Mouse (Mus musculus): ENCODE data around the gene Rps9. TPM values are rescaled to one million over a fixed set of nuclear protein-coding genes. Genes with fewer than 3 reads are reported as not detected.

Gene Rps9
- total and polyA plus RNA-seq, 3 experiments: 2,959 to 5,555 (median 4,060) TPM

DNA sequence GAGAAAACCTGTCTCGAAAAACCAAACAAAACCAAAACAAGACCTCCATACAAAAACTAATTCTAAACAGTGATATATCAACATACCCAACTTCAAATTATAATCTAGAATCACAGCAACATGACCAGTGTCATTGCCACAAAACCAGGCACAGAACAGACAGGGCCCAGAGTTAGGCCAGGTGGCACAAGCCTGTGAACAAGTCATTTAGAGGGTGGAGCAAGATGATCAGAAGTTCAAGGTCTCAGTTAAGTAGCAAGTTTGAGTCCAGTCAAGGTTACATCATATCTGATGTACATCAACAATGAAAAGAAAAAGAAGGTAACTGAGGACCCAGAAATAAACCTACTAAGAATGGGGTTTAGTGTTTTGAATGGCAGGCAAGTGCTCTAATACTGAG, 5.2 kb downstream of the Rps9 start:
- H3K4me1 ChIP-seq (ENCODE audit: control insufficient read depth in 1 of 2, insufficient read depth in 2 of 2): peaks cover 11 to 51% of the 10 kb centered on the region in 2 experiments
- in situ Hi-C loops (cut with MboI; ENCODE audit: low pct_ligation_motif_present, low pct_unique_long_range_greater_than_20kb, low sequenced_read_pairs): no loop called here
- H3K4me2 ChIP-seq (ENCODE audit: insufficient read depth, low read depth, poor library complexity, severe bottlenecking): no peak overlapping the region
- H3K9ac ChIP-seq (ENCODE audit: insufficient read depth, low read depth): no peak overlapping the region
- DNase-seq (ENCODE audit: extremely low read depth): peak; percentile 72
- dilution Hi-C loops (cut with MboI; ENCODE audit: extremely low pct_ligation_motif_present, extremely low pct_unique_long_range_greater_than_20kb, low sequenced_read_pairs): no loop called here
- TF ChIP-seq E2F4 (IDR thresholded peaks at IDR 0.05; ENCODE audit: insufficient replicate concordance, low read depth, low read length): 0 out of 2 replicates have a peak, but pooled peaks have one; percentile 28
- peak; percentile 61 for TF ChIP-seq POLR2A (IDR thresholded peaks at IDR 0.05; ENCODE audit: low read depth, low read length)
- no peak for TF ChIP-seq JUND (conservative IDR thresholded peaks at IDR 0.05; ENCODE audit: low read depth, low read length)
- TF ChIP-seq MAFK (IDR thresholded peaks at IDR 0.05; ENCODE audit: insufficient replicate concordance, low read length): no peak
- no peak; the same call in 1 of the 2 replicates for TF ChIP-seq USF2 (conservative IDR thresholded peaks at IDR 0.05; ENCODE audit: low read depth, low read length)
- no peak for TF ChIP-seq NRF1 (IDR thresholded peaks at IDR 0.05; ENCODE audit: low read depth, low read length)
- no peak for TF ChIP-seq EP300 (IDR thresholded peaks at IDR 0.05; ENCODE audit: low read length)
- TF ChIP-seq UBTF (IDR thresholded peaks at IDR 0.05; ENCODE audit: low read depth, low read length): no peak
- TF ChIP-seq CTCF (conservative IDR thresholded peaks at IDR 0.05 in 1 of 2, IDR thresholded peaks at IDR 0.05 in 1 of 2; ENCODE audit: low read depth in 2 of 2, low read length in 2 of 2): no peak
- TF ChIP-seq CHD2 (IDR thresholded peaks at IDR 0.05; ENCODE audit: low read length): peak; percentile 83
- 0 out of 2 replicates have a peak, but pooled peaks have one; percentile 14 for TF ChIP-seq ETS1 (conservative IDR thresholded peaks at IDR 0.05; ENCODE audit: low read depth, low read length)
- no peak for TF ChIP-seq RAD21 (IDR thresholded peaks at IDR 0.05; ENCODE audit: low read depth, low read length)
- TF ChIP-seq ZNF384 (IDR thresholded peaks at IDR 0.05; ENCODE audit: low read depth, low read length): no peak
- TF ChIP-seq ZMIZ1 (IDR thresholded peaks at IDR 0.05; ENCODE audit: low read depth, low read length): peak; percentile 69
- TF ChIP-seq USF1 (IDR thresholded peaks at IDR 0.05; ENCODE audit: low read depth, low read length): no peak
- no peak for TF ChIP-seq KAT2A (IDR thresholded peaks at IDR 0.05; ENCODE audit: insufficient replicate concordance, low read length)
- 0 out of 2 replicates have a peak, but pooled peaks have one; percentile 15 for TF ChIP-seq BHLHE40 (IDR thresholded peaks at IDR 0.05; ENCODE audit: low read depth, low read length)
- no peak; the same call in 1 of the 2 replicates for TF ChIP-seq NELFE (IDR thresholded peaks at IDR 0.05; ENCODE audit: low read depth, low read length)
- no peak for TF ChIP-seq SMC3 (IDR thresholded peaks at IDR 0.05; ENCODE audit: low read depth, low read length)
- no peak for TF ChIP-seq MAZ (IDR thresholded peaks at IDR 0.05; ENCODE audit: low read depth, low read length)
- TF ChIP-seq HCFC1 (IDR thresholded peaks at IDR 0.05; ENCODE audit: low read depth, low read length): no peak
- no peak for TF ChIP-seq ZKSCAN1 (IDR thresholded peaks at IDR 0.05; ENCODE audit: borderline replicate concordance, low read depth, low read length)
- TF ChIP-seq JUN (IDR thresholded peaks at IDR 0.05; ENCODE audit: insufficient read depth, low read depth, low read length): no peak
- 0 out of 2 replicates have a peak, but pooled peaks have one; percentile 27 for TF ChIP-seq SIN3A (IDR thresholded peaks at IDR 0.05; ENCODE audit: low read length)
- TF ChIP-seq POLR2AphosphoS2 (IDR thresholded peaks at IDR 0.05; ENCODE audit: low read depth, low read length): peak; percentile 92
- TF ChIP-seq ELF1 (IDR thresholded peaks at IDR 0.05; ENCODE audit: low read depth, low read length): no peak
- H3K27ac ChIP-seq (ENCODE audit: insufficient read depth, low read depth): no peak overlapping the region
- peaks cover 29% of the 10 kb centered on the region for H3K79me2 ChIP-seq (replicated peaks; ENCODE audit: control insufficient read depth, extremely low read depth, insufficient read depth, poor library complexity, severe bottlenecking)
- H3K9me3 ChIP-seq (replicated peaks; ENCODE audit: low read length): no peaks in the 10 kb centered on the region
- peaks cover 31 to 44% of the 10 kb centered on the region in 2 experiments for H3K36me3 ChIP-seq (replicated peaks in 1 of 2; ENCODE audit: control insufficient read depth in 1 of 2, insufficient read depth in 1 of 2, low read length in 1 of 2)
- no peaks in the 10 kb centered on the region for H3K27me3 ChIP-seq (replicated peaks)
- no peak overlapping the region for H3K4me3 ChIP-seq (replicated peaks in 1 of 3; ENCODE audit: low read depth in 2 of 3, low read length in 2 of 3, poor library complexity in 1 of 3)

Measured in CH12.LX (cell line).